Mouse (Mus musculus) layer of hippocampus, postnatal 10 days (tissue): Measurements from ENCODE around the gene Taf1d. TPM values are rescaled to one million over a fixed set of nuclear protein-coding genes. Genes with fewer than 3 reads are reported as not detected.
"Not testable (repeated sequence)": the region's sequence is repeated elsewhere in the genome, so short reads cannot be mapped to it uniquely, and the experiment has no call there.

Experiments
- DNase-seq, 2 experiments: peaks; one replicate each; pipeline ENCODE4 v3.0.0; 2021; ENCODE audit warnings: low spot score in 2 of 2
- total RNA-seq, 2 experiments: library from RNA; stranded (reverse); gene quantifications; 2 replicates each; pipeline ENCODE4 v1.2.3; 2021

The Taf1d gene
- total RNA-seq, 2 experiments from 2014 or later, result 41.4 to 42.6 TPM

DNA sequence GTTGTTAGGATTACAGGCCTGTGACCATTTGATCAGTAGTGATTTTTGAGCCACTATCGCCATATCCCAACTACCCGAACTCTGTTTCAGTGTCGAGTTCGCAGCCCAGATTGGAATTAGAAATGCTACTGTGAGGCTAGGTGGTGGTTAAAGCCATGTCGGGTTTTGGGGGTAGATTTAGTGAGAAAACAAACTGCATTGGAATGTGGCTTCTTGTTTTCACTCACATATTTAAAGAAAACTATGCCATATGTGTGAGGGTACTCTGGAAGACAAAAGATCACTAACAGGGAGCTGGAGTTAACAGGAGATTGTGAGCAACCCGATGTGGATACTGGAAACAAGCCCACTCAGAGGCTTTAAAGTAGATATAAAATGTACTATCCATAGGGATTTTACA is 1.2 kb downstream of the Taf1d start:
- DNase-seq, result no peak

DNA sequence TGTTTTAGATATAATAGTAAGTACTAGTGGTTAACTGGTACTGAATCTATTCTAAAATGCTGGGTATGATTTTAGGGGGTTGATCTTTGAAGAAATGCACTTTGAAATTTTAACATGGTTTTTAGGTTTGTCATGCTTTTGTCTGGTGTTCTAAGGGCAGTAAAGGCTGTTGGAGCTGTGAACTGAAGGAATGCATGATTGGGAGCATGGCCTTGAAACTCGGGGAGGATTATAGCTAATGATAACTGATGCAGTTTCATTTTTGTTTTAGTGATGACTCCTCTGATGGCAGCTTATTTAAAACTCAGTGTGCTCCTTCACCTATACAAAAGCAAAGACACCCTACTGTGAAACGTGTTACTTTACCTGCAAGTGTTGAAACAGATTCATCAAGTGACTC is 2.2 kb downstream of the Taf1d start:
- DNase-seq, result no peak

DNA sequence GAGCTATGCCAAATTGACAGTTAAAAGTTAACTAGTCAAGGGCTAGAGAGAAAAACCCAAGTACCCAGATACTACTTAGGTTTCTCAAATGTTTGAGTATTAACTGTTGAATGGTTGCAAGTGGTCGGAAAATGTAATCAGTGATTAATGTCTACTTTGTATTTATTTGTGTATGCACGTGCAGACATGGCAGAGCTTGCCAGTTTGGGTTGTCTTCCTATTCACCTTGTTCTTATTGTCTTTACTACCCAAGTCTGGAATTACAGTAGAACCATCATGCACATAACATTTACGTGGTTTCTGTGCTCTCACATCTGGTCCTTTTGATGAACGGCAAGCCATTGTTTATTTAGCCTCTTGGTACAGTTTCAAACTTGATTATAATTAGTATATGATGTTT is 3.4 kb downstream of the Taf1d start:
- DNase-seq, result no peak

DNA sequence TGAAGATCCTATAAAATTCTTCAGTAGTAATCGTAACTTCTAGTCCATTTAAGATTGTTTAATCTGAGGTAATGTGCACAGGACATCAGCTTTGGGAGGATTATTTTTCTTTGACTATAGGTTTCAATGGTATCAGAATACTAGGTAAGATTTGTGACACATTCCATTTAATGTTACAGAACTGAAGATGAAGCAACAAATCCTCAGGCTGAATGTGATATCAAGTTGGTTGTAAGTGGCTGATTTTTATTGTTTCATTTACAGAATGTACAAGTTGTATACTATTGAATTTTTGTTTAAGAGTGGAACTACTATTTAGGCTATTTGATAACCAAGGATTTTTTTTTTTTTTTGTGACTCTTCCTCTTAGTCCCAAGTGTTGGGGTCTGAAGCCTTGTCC is 4.2 kb downstream of the Taf1d start:
- no peak for DNase-seq

DNA sequence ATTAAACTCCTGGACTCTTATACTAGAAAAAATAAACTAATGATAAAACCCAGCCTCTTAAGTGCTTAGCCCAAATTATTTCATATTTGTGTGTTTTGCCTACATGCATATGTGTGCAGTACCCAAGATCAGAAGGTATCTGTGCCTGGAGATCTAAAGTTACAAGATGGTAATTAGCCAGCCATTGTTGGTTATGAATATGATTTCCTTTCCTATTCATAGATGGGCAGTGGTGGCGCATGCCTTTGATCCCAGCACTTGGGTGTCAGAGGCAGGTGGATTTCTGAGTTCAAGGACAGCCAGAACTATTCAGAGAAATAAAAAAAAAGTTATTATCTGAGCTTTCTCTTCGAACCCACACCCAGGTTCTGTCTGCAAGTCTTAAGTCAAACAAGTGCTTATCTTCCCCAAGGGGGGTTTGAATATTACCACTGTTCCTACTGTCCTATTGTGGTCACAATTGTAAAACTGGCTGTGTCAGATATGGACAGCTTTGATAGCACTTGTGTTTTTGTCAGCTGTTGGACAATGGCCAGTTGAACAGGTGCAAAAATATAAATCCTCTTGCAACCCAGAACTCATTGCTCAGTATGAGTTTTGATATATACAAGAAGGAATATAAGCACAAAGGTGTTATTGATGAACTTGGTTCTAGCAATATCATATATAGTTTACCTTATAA is 6.2 kb downstream of the Taf1d start:
- no peak for DNase-seq

DNA sequence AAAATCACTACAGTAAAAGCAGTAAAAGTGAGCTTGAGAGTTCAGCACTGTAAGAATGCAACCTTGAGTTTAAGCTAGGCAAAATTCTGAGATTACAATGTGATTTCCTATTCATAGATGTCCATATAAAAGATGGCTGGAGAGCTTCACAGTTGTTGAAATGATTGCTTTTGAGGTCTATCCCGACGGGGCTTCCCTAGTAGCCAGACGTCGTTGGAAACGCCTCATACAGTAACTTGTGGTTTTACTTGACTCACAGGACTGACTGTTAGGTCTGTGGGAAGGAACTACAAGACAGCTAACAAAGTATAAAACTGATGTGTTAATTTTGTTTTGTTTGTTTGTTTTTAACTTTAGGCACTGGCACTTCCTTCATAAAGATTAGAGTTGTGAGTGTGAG is 7.6 kb downstream of the Taf1d start:
- no peak for DNase-seq

DNA sequence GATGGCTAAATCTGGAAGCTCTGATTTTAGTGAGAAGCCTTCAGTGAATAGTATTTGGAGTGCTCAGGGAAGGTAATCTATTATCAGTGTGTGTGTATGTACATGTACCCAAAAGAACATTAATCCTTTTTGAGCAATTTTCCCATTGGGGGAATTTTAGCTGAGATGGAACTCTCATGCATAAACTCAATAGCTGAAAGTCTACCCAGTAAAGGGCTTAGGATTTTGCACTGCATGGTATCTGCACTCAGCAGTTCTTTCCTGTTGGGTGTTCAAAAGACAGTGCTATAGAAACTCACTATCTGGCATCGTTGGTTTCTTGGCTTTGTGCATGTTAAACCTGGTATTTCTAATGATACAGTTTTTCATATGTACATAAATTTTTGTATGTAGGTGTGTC is 8.6 kb downstream of the Taf1d start:
- DNase-seq, result no peak

DNA sequence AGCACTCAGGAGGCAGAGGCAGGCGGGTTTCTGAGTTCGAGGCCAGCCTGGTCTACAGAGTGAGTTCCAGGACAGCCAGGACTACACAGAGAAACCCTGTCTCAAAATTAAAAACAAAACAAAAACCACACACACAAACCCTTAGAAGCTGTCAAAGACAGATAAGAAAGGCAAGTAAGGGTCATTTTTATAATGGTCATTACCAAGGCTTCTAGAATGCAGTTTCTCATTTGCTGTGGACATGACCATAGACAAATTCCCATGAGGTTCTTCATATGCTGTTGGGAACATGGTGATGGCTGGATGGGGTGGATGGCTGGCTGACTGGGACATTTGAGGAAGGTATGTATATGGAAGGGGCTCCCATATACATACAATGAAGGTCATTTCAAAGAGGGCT is 10.3 kb downstream of the Taf1d start:
- DNase-seq, result not testable (repeated sequence)

DNA sequence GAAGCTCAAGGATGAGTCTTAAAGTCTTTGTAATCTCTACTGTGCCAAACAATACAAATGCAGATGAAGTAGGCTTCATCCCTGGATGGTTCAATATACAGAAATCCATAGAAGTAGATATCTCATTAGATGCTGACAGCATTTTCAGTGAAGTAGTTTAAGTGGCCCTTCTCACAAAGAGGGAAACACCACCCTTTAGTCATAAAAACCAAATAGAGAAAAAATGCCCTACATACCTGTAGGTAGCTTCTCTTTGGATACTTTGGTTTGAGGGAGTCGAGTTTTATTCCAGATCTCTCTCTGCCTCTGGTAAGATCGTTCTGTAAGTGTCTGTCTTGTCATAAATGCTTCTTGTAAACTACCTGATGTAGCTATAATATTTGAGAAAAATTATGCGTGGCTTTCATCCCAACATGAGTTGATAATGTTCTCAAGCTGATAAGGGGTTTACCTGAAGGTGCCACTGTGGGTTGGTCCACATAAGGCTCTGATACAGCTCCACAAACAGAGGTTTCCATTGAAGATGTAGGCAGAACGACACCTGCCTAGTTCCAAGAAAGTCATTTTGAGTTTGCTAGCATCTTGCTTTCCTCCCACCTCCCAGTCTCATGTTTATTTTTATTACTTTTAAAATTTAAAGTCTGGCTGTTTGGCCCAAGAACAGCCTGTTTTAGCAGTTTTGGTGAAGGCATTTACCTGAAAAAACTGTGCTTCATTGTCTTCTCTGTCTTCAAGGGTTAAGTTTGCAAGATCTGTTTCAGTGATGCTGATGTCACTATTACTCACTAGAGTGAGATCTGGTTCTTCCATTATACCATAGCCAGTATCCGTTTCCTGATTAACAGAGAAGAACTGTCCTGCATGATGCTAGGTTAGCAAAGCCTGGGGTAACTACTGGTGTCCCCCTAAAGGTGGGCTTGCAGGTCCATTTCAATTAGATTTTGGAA is 11.5 kb downstream of the Taf1d start:
- no peak for DNase-seq

DNA sequence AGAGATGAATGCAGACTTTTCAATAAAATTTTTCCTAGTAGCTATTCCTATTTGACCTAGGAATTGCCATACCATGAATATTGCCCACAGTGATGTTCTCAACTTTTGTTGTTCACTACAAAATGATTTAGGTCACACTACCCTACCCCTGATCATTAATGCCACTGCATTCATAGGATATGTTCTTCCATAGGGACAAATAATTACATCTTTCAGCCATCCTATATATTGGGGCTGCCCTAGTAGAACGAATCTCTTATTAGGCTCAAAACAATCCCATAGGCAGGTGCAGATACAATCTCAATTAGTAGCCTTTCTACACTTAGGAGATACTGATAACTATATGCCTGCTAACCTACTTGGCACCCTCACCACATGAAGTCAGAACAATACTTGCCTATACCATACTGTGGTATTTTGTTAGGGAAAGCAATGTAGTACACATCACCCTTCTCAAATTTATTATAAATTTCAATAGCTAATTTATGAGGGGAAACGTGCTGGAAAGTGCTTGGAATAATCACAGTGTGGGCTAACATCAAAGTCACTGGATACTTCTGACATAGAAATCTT is 12.2 kb downstream of the Taf1d start:
- no peak for DNase-seq

DNA sequence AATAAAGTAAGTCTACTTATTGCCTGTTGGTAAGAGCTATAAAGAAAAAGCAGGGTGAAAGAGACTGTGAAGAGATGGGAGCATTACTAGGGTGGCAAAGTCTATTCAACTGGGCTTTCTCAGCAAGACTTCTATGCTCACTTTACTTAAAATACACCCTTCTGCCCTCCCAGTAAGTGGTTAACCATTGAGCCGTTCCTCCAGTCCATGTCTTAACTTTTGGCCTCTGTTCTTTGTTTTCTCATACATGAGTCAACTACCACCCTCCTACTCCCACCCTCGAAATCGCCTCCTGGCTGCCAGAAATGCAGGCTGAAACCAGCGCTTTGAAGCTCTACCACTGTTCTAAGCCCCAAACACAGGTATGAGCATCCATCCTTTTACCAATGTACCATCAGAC is 31.8 kb downstream of the Taf1d start:
- no peak for DNase-seq

DNA sequence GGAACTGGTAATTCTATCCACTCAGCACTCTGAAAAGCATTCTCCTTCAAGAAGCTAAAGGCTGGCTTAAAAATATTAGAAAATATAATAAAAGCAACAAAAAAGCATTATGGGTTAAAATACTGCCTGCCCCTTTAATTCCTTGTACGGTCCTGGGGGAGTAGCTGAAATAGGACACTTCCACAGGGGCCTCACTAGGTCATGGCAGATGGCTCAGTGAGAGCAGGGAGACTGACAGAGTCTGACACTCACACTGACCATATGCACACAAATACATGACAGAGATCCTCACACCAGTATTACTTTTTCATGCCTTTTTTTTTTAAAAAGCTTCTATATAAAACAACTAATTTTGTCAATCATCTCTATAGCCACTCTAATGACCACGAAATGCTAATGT is 43.9 kb downstream of the Taf1d start:
- DNase-seq, result no peak

DNA sequence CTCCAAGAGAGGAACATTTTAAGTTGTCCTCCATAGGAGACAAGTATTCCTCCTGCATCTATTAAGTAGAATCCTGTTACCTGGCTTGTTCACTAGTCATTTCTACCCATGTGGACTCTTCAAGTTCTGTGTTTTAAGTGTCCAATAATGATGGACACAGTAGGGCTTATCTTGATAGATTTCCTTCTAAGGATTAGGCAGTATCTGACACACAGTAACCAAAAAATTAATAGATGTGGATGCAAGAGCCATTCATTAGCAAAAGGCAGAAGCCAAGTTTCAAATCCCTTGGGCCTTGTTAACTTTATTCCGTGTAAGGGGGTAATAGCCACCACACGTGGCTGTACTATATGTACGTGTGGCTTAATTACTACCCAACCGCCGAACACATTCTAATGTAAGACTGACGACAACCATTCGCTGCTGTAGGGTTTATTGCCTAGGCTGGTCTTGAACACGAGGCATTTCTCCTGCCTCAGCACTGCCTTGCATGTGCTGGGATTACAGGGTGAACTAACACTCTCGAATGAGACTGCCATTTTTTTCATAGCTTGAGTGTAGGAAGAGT is 51.0 kb downstream of the Taf1d start:
- no peak for DNase-seq

DNA sequence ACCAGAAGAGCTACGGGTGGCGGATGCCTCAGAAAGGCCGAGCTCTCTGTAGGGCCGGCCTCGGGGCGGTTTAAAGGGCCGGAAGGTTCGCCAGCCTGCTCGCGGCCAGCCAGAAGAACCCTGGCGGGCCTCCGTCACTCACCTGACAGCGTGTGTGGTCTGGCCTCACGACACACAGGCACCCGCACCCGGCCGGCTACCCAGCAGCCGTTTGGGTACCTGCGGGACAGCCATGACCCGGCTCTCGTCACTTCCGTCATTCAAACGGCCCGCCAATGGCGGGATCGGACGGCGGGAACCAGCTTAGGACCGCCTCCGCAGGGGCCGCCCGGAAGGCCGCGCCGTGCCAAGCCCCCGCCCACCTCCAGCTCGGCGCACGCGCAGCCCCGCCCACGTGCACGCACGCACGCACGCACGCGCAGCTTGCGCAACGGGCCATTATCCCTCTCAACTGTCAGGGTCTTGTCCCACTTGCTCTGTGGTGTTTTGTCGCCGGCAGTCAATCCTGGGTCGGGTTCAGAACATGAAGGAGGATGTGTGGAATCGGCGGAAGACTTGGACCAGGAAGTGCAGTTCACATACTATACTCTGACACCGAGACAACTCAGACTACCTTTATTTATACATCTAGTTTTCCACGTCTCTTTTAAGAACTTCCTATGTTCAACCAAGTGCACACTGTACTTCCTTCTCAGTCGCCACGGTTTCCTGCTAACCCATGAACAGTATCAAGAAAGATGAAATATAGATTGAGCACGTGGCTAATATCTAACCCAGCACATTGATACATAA is 51.7 kb downstream of the Taf1d start, which contains the start of gene Cep295:
Gene Cep295 (minus strand): TSS at position 305 of the 792 bp plus-strand sequence.
- peak; percentile 96 to 98 for DNase-seq

DNA sequence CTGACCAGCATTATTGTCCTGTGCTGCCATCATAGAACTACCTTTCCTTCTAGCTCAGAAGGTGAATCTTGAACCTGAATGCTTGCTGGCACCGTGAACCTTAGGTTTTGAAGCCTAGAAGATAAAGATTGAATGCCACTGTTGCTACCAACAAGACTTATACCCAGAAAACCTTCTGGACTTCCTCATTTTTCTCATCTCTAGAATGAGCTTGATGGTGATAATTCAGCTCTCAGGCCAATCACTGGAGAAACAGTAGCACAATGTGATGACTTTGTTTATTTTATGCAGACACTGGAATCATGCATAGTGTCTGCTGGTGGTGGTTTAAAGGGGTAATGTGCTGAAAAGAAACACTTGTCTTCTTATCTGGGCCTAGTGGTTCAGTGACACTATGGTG is 58.8 kb downstream of the Taf1d start:
- DNase-seq, result no peak

DNA sequence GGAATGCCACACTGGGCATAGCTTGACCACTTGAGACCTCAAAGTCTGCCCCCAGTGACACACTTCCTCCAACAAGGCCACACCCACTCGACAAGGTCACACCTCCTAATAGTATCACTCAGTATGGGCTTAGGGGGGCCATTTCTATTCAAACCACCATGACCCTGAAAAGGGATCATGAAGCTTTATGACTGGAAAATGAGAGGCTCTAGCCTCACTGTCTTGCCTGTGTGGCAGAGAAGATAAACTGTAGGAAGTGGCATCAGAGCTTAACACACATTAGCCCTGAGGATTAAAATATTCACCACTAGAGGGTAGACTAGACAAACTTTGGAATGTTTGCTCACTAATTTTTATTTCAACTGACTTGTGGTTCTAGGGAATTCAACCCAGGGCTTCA is 59.8 kb downstream of the Taf1d start:
- no peak for DNase-seq

DNA sequence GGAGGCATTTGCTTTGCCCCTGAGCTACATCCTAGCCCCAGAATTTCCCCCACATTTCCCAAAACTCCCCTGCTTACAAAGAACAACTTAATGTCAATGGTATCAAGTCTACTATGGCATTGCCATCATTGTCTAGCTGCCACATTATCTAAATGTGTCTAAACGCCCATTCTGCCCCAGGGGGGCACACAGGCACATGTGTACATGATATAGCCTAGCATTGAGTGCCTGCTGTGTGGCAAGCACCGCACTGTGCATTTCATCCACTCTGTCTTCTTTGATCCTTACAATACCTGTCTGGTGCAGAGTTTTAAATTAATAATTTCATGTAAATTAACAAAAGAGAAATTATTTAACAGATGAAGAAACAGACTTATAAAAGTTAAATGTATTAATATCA is 60.2 kb downstream of the Taf1d start:
- no peak for DNase-seq
